Mouse (Mus musculus) 3134 (cell line): Measurements from ENCODE around the gene Ncr1.
"Not testable (repeated sequence)": the region's sequence is repeated elsewhere in the genome, so short reads cannot be mapped to it uniquely, and the experiment has no call there.

ENCODE experiments used
- DNase-seq: peaks from one replicate; pipeline ENCODE4 v3.0.0-alpha.2; 2011; ENCODE audit warnings: low spot score; ENCODE audit not compliant: insufficient read length; ENCODE audit errors: extremely low read depth

Gene Ncr1

GRCm38 (mm10) chr7:4337509-4337908 is at the start of gene Ncr1:
Ncr1 (plus strand) TSS chr7:4337724.
- no peak for DNase-seq

- DNase-seq, result no peak
Measured at GRCm38 (mm10) chr7:4292638-4293037, 44.9 kb upstream of the Ncr1 start.

GRCm38 (mm10) chr7:4297189-4297588 is 40.3 kb upstream of the Ncr1 start:
- DNase-seq, result no peak

- DNase-seq, result no peak
Measured at GRCm38 (mm10) chr7:4300166-4300565, 37.4 kb upstream of the Ncr1 start.

GRCm38 (mm10) chr7:4303457-4303856 is 34.1 kb upstream of the Ncr1 start:
- no peak for DNase-seq

- DNase-seq, result not testable (repeated sequence)
Measured at GRCm38 (mm10) chr7:4313109-4313508, 24.4 kb upstream of the Ncr1 start.

- DNase-seq, result not testable (repeated sequence)
Measured at GRCm38 (mm10) chr7:4313531-4313930, 24.0 kb upstream of the Ncr1 start.

GRCm38 (mm10) chr7:4323301-4323700 is 14.2 kb upstream of the Ncr1 start:
- no peak for DNase-seq

- DNase-seq, result no peak
Measured at GRCm38 (mm10) chr7:4373521-4373920, 36.0 kb downstream of the Ncr1 start.
